Mouse (Mus musculus) CH12.LX (cell line): ENCODE measurements around the gene Cyp2f2.

Experiments
- CTCF ChIP-seq, 2 experiments: IDR thresholded peaks in 1 of 2; conservative IDR thresholded peaks in 1 of 2; 2 replicates each; pipeline ENCODE4 v1.5.1; 2011 to 2012; ENCODE audit warnings: low read depth in 2 of 2, low read length in 2 of 2, improper control_type of control experiment in 1 of 2, inconsistent platforms in 1 of 2, mild to moderate bottlenecking in 1 of 2, moderate library complexity in 1 of 2
- EP300 ChIP-seq: IDR thresholded peaks from 2 replicates; pipeline ENCODE4 v1.6.1; 2011; ENCODE audit warnings: low read length, improper control_type of control experiment
- NRF1 ChIP-seq: IDR thresholded peaks from 2 replicates; pipeline ENCODE4 v1.6.1; 2014; ENCODE audit warnings: low read depth, mild to moderate bottlenecking, inconsistent platforms, low read length, improper control_type of control experiment, moderate library complexity
- POLR2A ChIP-seq: IDR thresholded peaks from 2 replicates; pipeline ENCODE4 v1.6.1; 2011; ENCODE audit warnings: low read depth, mild to moderate bottlenecking, improper control_type of control experiment, low read length
- TCF12 ChIP-seq: IDR thresholded peaks from 2 replicates; pipeline ENCODE4 v1.6.1; 2014; ENCODE audit warnings: low read depth, mild to moderate bottlenecking, inconsistent platforms, low read length, improper control_type of control experiment
- UBTF ChIP-seq: IDR thresholded peaks from 2 replicates; pipeline ENCODE4 v1.6.1; 2012; ENCODE audit warnings: low read depth, mild to moderate bottlenecking, inconsistent platforms, low read length, improper control_type of control experiment, moderate library complexity

DNA sequence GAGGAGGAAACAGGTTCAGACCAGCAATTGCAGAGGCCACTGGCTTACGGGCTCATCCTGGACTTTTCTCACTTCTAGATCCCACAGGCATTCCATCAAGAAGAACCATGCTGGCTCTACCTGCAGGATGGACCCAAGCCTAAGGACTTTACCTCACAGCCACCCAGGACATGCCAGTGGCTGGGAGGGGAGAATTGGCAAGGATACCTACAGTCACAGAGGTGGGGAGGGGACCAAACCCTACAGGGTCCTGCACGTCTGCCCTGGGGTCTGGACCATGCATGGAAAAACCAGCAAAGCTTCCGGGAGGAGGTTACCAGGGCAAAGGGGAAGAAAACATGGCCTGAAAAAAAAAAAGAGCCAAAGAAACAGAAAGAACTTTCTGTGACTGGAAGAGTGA lies 51.3 kb downstream of the Cyp2f2 start:
- TF ChIP-seq UBTF (no peak), CTCF (conservative IDR thresholded peaks at IDR 0.05 in 1 of 2, IDR thresholded peaks at IDR 0.05 in 1 of 2; ENCODE audit: low read depth in 2 of 2, low read length in 2 of 2) (no peak), NRF1 (no peak), TCF12 (no peak), POLR2A (no peak), EP300 (no peak)
